Mouse (Mus musculus): ENCODE results near the gene Tigit. TPM values are rescaled to one million over a fixed set of nuclear protein-coding genes. Genes with fewer than 3 reads are reported as not detected.

Gene Tigit
- total RNA-seq, 1 experiment from 2014 or later, result not detected

GRCm38 (mm10) chr16:43628662-43629061 lies 35.3 kb downstream of the Tigit start:
- ATAC-seq (ENCODE audit: extremely low read depth, insufficient number of reproducible peaks, low FRiP score, poor library complexity, severe bottlenecking), result no peak

- ATAC-seq (ENCODE audit: extremely low read depth, insufficient number of reproducible peaks, low FRiP score, poor library complexity, severe bottlenecking), result no peak
These were observed 38.0 kb downstream of the Tigit start for GRCm38 (mm10) chr16:43625956-43626355.

GRCm38 (mm10) chr16:43625289-43625688 lies 38.7 kb downstream of the Tigit start:
- ATAC-seq (ENCODE audit: extremely low read depth, insufficient number of reproducible peaks, low FRiP score, poor library complexity, severe bottlenecking), result no peak

GRCm38 (mm10) chr16:43624876-43625275 lies 39.1 kb downstream of the Tigit start:
- no peak for ATAC-seq (ENCODE audit: extremely low read depth, insufficient number of reproducible peaks, low FRiP score, poor library complexity, severe bottlenecking)

- ATAC-seq (ENCODE audit: extremely low read depth, insufficient number of reproducible peaks, low FRiP score, poor library complexity, severe bottlenecking), result no peak
These were observed 40.5 kb downstream of the Tigit start for GRCm38 (mm10) chr16:43623315-43624000.

GRCm38 (mm10) chr16:43620359-43620758 lies 43.6 kb downstream of the Tigit start:
- no peak for ATAC-seq (ENCODE audit: extremely low read depth, insufficient number of reproducible peaks, low FRiP score, poor library complexity, severe bottlenecking)

- no peak for ATAC-seq (ENCODE audit: extremely low read depth, insufficient number of reproducible peaks, low FRiP score, poor library complexity, severe bottlenecking)
These were observed 44.7 kb downstream of the Tigit start for GRCm38 (mm10) chr16:43619277-43619676.

GRCm38 (mm10) chr16:43618286-43618685 lies 45.7 kb downstream of the Tigit start:
- ATAC-seq (ENCODE audit: extremely low read depth, insufficient number of reproducible peaks, low FRiP score, poor library complexity, severe bottlenecking), result no peak

GRCm38 (mm10) chr16:43617346-43617745 lies 46.6 kb downstream of the Tigit start:
- no peak for ATAC-seq (ENCODE audit: extremely low read depth, insufficient number of reproducible peaks, low FRiP score, poor library complexity, severe bottlenecking)

- ATAC-seq (ENCODE audit: extremely low read depth, insufficient number of reproducible peaks, low FRiP score, poor library complexity, severe bottlenecking), result no peak
These were observed 47.6 kb downstream of the Tigit start for GRCm38 (mm10) chr16:43616348-43616747.

- no peak for ATAC-seq (ENCODE audit: extremely low read depth, insufficient number of reproducible peaks, low FRiP score, poor library complexity, severe bottlenecking)
These were observed 53.6 kb downstream of the Tigit start for GRCm38 (mm10) chr16:43610375-43610774.

GRCm38 (mm10) chr16:43608066-43608465 lies 55.9 kb downstream of the Tigit start:
- no peak for ATAC-seq (ENCODE audit: extremely low read depth, insufficient number of reproducible peaks, low FRiP score, poor library complexity, severe bottlenecking)

GRCm38 (mm10) chr16:43607086-43607485 lies 56.9 kb downstream of the Tigit start:
- no peak for ATAC-seq (ENCODE audit: extremely low read depth, insufficient number of reproducible peaks, low FRiP score, poor library complexity, severe bottlenecking)

- no peak for ATAC-seq (ENCODE audit: extremely low read depth, insufficient number of reproducible peaks, low FRiP score, poor library complexity, severe bottlenecking)
These were observed 59.4 kb downstream of the Tigit start for GRCm38 (mm10) chr16:43604399-43605013.

- no peak for ATAC-seq (ENCODE audit: extremely low read depth, insufficient number of reproducible peaks, low FRiP score, poor library complexity, severe bottlenecking)
These were observed 60.3 kb downstream of the Tigit start for GRCm38 (mm10) chr16:43603591-43604141.

- no peak for ATAC-seq (ENCODE audit: extremely low read depth, insufficient number of reproducible peaks, low FRiP score, poor library complexity, severe bottlenecking)
These were observed 61.4 kb downstream of the Tigit start for GRCm38 (mm10) chr16:43602573-43602972.

- ATAC-seq (ENCODE audit: extremely low read depth, insufficient number of reproducible peaks, low FRiP score, poor library complexity, severe bottlenecking), result no peak
These were observed 64.2 kb downstream of the Tigit start for GRCm38 (mm10) chr16:43599707-43600106.
